Mouse (Mus musculus) G1E (cell line): ENCODE data around the gene Zfp277.

ENCODE experiments used
- CTCF ChIP-seq: IDR thresholded peaks from 2 replicates; pipeline ENCODE4 v1.5.1; 2012; ENCODE audit warnings: low read depth, low read length, inconsistent platforms, mixed read lengths
- GATA1 ChIP-seq: IDR thresholded peaks from 2 replicates; pipeline ENCODE4 v1.6.1; 2012; ENCODE audit warnings: borderline replicate concordance, low read length, inconsistent platforms, mixed read lengths

GRCm38 (mm10) chr12:40378621-40379537 is 66.8 kb downstream of the Zfp277 start:
- TF ChIP-seq CTCF = no peak
- TF ChIP-seq GATA1 = no peak
